Mouse (Mus musculus) MEL (cell line): ENCODE results near the gene Pomp.
A peak's percentile ranks its signal among the peaks of the same experiment; 100 is the strongest.

Experiments
- EP300 ChIP-seq, 2 experiments: IDR thresholded peaks; 2 replicates each; pipeline ENCODE4 v1.6.1; 2011; ENCODE audit warnings: improper control_type of control experiment in 2 of 2, low read length in 2 of 2, low read depth in 1 of 2, mild to moderate bottlenecking in 1 of 2
- GATA1 ChIP-seq: IDR thresholded peaks from 2 replicates; pipeline ENCODE4 v1.6.1; 2011; ENCODE audit warnings: low read depth, low read length, improper control_type of control experiment
- MEF2A ChIP-seq: IDR thresholded peaks from 2 replicates; pipeline ENCODE4 v1.6.1; 2014; ENCODE audit warnings: low read depth, mild to moderate bottlenecking, inconsistent platforms, low read length, improper control_type of control experiment; ENCODE audit not compliant: poor library complexity, insufficient replicate concordance, severe bottlenecking; ENCODE audit errors: extremely low read depth
- TAL1 ChIP-seq: IDR thresholded peaks from 2 replicates; pipeline ENCODE4 v1.6.1; 2012; ENCODE audit warnings: mild to moderate bottlenecking, inconsistent platforms, low read length, moderate library complexity, mixed read lengths

DNA sequence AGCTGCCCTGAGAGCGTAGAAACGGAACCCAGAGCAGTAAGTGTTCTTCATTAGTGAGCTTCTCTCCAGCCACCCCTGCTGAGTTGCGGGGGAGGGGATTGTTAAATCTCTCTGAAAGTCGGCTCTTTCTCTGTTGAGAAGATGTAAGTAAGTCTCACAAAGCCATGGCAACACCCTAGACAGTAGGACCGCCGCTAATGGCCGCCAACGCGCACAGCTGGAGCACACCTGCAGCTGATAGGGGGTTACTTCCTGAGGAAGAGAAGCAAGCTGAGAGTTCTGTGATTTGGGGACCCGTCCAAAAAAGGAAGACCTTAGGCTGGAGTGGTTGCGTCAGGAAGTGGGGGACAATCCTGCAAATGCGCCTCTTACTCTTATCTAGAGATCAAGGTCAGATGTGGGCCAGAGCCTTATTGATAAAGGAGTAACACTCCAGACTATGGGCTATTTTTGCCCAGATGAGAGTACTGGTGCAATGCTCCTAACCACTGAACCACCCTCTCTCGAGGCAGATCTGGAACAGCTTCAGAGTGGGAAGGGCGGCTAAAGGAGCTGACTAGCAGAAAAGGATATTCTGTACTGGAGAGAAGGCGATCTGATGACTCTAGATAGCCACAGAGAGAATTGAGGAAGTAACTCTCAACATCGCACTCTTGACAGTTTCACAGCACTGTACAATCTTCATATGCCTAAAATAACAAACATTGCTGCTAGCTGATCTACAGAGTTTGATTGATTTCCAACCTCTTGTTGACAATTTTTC lies 35.4 kb downstream of the Pomp start:
- TF ChIP-seq TAL1 (peak; percentile 46), MEF2A (peak; percentile 39; the same call in 1 of the 2 replicates), EP300 (IDR thresholded peaks at IDR 0.05; ENCODE audit: low read depth in 1 of 2, low read length in 2 of 2) (peak; percentile 53 to 83), GATA1 (peak; percentile 74; the same call in 1 of the 2 replicates)
